Mouse (Mus musculus): ENCODE data around the gene Bcas3. TPM values are rescaled to one million over a fixed set of nuclear protein-coding genes. Genes with fewer than 3 reads are reported as not detected.
"Not testable (repeated sequence)": the region's sequence is repeated elsewhere in the genome, so short reads cannot be mapped to it uniquely, and the experiment has no call there.

Gene Bcas3
- polyA plus RNA-seq, 1 experiment from 2014 or later = 28.2 TPM

DNA sequence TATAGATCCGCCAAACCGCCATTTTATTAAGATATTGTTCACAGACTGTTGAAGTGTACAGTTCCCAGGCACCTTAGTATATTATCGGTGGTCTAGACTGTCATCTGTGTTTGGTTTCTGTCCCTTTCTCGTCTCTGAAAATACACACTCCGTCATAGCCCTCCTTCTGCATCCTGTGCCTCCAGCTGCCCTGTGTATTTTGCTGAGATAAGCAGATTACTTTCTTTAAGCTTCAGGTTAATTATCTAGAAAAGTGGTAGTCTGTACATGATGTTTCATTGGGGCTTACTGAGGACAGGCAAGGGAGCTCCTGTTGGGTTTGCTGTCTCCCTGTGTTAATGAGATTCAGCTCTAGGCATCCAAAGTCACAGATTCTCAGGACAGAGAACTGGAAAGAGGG lies 146.6 kb downstream of the Bcas3 start:
- Histone ChIP-seq H3K4me2 (no peak overlapping the region), H3K9ac (no peak overlapping the region), H3K4me1 (no peaks in the 10 kb centered on the region), H3K27ac (no peak overlapping the region), H3K27me3 (no peaks in the 10 kb centered on the region), H3K4me3 (replicated peaks) (no peak overlapping the region), H3K36me3 (no peaks in the 10 kb centered on the region), H3K9me3 (replicated peaks) (no peaks in the 10 kb centered on the region)
- no peak for ATAC-seq (replicated peaks; ENCODE audit: low FRiP score)
- 80% methylated on average over 5 of the region's 5 CpGs for WGBS

DNA sequence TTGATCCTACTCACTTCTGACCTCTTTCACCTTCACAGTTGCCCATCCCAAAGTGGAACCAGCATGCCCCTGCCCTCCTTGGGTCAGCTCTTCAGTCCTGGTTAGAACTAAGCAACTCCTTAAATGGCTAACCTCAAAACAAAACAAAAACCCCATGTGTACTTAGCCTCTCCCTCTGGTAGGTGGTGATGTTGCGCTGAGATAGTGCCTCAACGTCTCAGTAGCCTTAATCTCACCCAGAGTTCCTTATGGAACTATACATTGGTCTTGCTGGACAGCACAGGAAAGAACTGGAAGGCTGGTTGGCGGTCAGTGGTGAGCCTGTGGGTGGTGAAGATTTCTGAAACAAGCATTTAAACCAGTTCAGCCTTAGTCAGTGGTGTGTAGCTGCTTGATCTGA lies 149.1 kb downstream of the Bcas3 start:
- Histone ChIP-seq H3K9me3 (replicated peaks) (no peaks in the 10 kb centered on the region), H3K27ac (no peak overlapping the region), H3K4me2 (no peak overlapping the region), H3K4me3 (replicated peaks) (no peak overlapping the region), H3K27me3 (no peaks in the 10 kb centered on the region), H3K9ac (no peak overlapping the region), H3K36me3 (no peaks in the 10 kb centered on the region), H3K4me1 (no peaks in the 10 kb centered on the region)
- 78% methylated on average over 3 of the region's 3 CpGs for WGBS
- ATAC-seq (replicated peaks; ENCODE audit: low FRiP score) = no peak

GRCm38 (mm10) chr11:85504812-85505211 lies 151.8 kb downstream of the Bcas3 start:
- H3K9ac ChIP-seq; H3K36me3 ChIP-seq; H3K4me3 ChIP-seq (replicated peaks); H3K9me3 ChIP-seq (replicated peaks); H3K27me3 ChIP-seq; ATAC-seq (replicated peaks; ENCODE audit: low FRiP score); H3K4me2 ChIP-seq; H3K27ac ChIP-seq; H3K4me1 ChIP-seq: not testable (repeated sequence)
- 29% methylated on average over 4 of the region's 4 CpGs for WGBS

- H3K36me3 ChIP-seq = no peaks in the 10 kb centered on the region
- H3K27ac ChIP-seq = no peak overlapping the region
- H3K9ac ChIP-seq = no peak overlapping the region
- no peak overlapping the region for H3K4me2 ChIP-seq
- no peaks in the 10 kb centered on the region for H3K27me3 ChIP-seq
- no peaks in the 10 kb centered on the region for H3K9me3 ChIP-seq (replicated peaks)
- no peak for ATAC-seq (replicated peaks; ENCODE audit: low FRiP score)
- WGBS = 92% methylated on average over 4 of the region's 4 CpGs
- H3K4me3 ChIP-seq (replicated peaks) = no peak overlapping the region
- no peaks in the 10 kb centered on the region for H3K4me1 ChIP-seq
Measured at GRCm38 (mm10) chr11:85505811-85506210, 152.8 kb downstream of the Bcas3 start.

GRCm38 (mm10) chr11:85509334-85509733 lies 156.4 kb downstream of the Bcas3 start:
- H3K36me3 ChIP-seq = no peaks in the 10 kb centered on the region
- H3K9me3 ChIP-seq (replicated peaks) = no peaks in the 10 kb centered on the region
- H3K4me2 ChIP-seq = no peak overlapping the region
- H3K4me1 ChIP-seq = no peaks in the 10 kb centered on the region
- no peaks in the 10 kb centered on the region for H3K27me3 ChIP-seq
- no peak overlapping the region for H3K27ac ChIP-seq
- ATAC-seq (replicated peaks; ENCODE audit: low FRiP score) = no peak
- no peak overlapping the region for H3K4me3 ChIP-seq (replicated peaks)
- no peak overlapping the region for H3K9ac ChIP-seq
- WGBS = 87% methylated on average over 12 of the region's 12 CpGs

DNA sequence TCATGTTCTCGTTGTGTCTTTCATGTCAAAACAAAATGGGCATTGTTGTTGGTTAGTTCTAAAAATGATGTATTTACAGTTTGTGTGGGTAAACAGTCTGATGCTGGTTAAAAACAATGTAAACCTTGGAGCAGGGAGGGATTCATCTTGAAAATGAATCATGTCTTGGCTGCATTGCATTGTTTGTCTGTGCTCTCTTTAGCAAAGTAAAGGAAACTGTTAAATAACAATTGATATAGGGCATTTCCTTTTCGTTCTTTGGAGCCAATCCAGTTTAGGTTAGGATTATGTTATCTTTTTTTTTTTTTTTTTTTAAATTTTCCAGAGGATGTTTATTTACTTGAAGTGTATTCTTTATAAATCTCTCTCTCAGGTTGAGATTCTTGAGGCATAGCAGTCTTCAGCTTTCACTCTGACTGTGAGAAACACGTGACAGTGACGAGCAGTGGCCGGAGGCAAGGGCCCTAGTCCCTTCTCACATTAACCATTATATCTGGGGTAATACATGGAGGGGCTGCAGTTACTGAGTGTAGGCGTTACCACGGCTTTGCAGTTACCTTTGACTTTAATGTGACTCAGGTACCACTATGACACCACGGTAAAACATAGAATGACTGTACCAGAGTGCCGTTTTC lies 158.4 kb downstream of the Bcas3 start:
- 79% methylated on average over 9 of the region's 9 CpGs for WGBS

GRCm38 (mm10) chr11:85516724-85517123 lies 163.8 kb downstream of the Bcas3 start:
- Histone ChIP-seq H3K4me3 (replicated peaks) (no peak overlapping the region), H3K9ac (no peak overlapping the region), H3K36me3 (no peaks in the 10 kb centered on the region), H3K4me1 (peaks cover 9% of the 10 kb centered on the region), H3K4me2 (no peak overlapping the region), H3K27me3 (0 out of 2 replicates have a peak, but pooled peaks cover 2% of the 10 kb centered on the region), H3K9me3 (replicated peaks) (no peaks in the 10 kb centered on the region), H3K27ac (no peak overlapping the region)
- WGBS = 70% methylated on average over 7 of the region's 7 CpGs
- no peak for ATAC-seq (replicated peaks; ENCODE audit: low FRiP score)

More for the DNA sequence above, 158.4 kb downstream of the Bcas3 start:
- Histone ChIP-seq H3K27me3 (no peaks in the 10 kb centered on the region), H3K9ac (no peak overlapping the region), H3K4me2 (no peak overlapping the region), H3K27ac (no peak overlapping the region), H3K9me3 (replicated peaks) (no peaks in the 10 kb centered on the region), H3K36me3 (no peaks in the 10 kb centered on the region), H3K4me3 (replicated peaks) (no peak overlapping the region), H3K4me1 (no peaks in the 10 kb centered on the region)
- no peak for ATAC-seq (replicated peaks; ENCODE audit: low FRiP score)

DNA sequence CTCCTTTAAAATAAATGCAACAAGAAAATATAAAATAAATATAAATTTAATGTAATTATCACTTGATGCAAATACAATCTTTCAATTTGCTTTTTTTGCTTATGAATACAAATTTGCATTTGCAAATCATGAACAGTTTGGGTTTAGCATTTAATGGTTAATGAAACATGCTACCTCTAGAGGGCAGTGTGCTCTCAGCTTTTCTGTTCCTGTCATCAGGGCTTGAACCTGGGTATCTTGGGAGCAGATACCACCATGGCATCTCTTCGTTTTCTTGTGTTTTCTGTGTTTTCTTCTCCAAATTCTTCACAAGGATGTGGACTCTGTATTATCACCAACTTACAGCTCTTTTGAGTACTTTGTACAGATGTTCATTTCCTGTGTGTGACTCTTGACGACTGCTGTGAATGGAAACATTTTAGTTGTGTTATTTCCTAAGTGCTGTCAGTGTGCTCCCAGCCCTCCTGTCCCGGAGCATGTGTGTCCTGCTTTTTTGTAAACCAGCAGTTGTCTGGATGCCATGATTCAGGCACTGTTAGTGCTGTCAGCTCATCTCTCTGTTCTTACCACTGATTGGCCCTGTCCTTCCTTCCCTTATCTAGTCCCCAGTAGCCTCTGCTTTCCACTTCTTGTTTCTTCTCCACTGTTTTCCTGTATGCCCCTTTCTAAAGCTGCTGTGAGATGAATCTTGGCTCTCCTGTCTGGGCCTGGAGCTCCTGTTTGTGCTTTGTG lies 165.2 kb downstream of the Bcas3 start:
- WGBS = 33% methylated on average over 3 of the region's 3 CpGs
- Histone ChIP-seq H3K27ac (no peak overlapping the region), H3K9ac (no peak overlapping the region), H3K4me2 (no peak overlapping the region), H3K9me3 (replicated peaks) (no peaks in the 10 kb centered on the region), H3K36me3 (no peaks in the 10 kb centered on the region), H3K4me3 (replicated peaks) (no peak overlapping the region), H3K4me1 (peaks cover 10% of the 10 kb centered on the region), H3K27me3 (0 out of 2 replicates have a peak, but pooled peaks cover 6% of the 10 kb centered on the region)
- ATAC-seq (replicated peaks; ENCODE audit: low FRiP score) = no peak

GRCm38 (mm10) chr11:85520236-85520635 lies 167.3 kb downstream of the Bcas3 start:
- H3K4me1 ChIP-seq = peaks cover 30% of the 10 kb centered on the region
- no peak for ATAC-seq (replicated peaks; ENCODE audit: low FRiP score)
- WGBS = 36% methylated on average over 12 of the region's 12 CpGs
- no peak overlapping the region for H3K27ac ChIP-seq
- H3K4me3 ChIP-seq (replicated peaks) = no peak overlapping the region
- H3K36me3 ChIP-seq = no peaks in the 10 kb centered on the region
- H3K9me3 ChIP-seq (replicated peaks) = no peaks in the 10 kb centered on the region
- no peak overlapping the region for H3K4me2 ChIP-seq
- H3K27me3 ChIP-seq = peaks cover 16% of the 10 kb centered on the region
- no peak overlapping the region for H3K9ac ChIP-seq

DNA sequence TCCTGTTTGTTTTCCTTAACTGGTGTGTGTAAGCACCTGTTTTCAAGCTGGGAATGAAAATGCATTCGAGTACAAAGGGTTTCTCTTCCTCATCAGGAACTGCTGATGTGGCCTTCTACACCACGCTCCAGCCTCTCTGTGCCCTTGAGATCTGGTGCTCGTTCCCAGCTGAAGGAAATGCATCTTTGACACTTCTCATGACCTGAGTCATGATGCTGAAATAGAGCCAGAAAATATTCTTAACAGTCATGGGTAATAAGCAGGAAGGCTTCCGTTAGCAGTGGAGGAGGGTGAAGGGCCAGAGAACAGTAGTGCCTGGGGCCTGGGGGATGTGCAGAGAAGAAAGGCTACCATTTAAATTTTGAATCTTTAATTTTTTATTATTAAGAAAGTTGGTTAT lies 168.0 kb downstream of the Bcas3 start:
- no peak overlapping the region for H3K4me3 ChIP-seq (replicated peaks)
- no peak overlapping the region for H3K4me2 ChIP-seq
- no peak overlapping the region for H3K27ac ChIP-seq
- H3K4me1 ChIP-seq = peaks cover 38% of the 10 kb centered on the region
- ATAC-seq (replicated peaks; ENCODE audit: low FRiP score) = no peak
- H3K9ac ChIP-seq = no peak overlapping the region
- no peaks in the 10 kb centered on the region for H3K36me3 ChIP-seq
- WGBS = 51% methylated on average over 4 of the region's 4 CpGs
- peaks cover 22% of the 10 kb centered on the region for H3K27me3 ChIP-seq
- H3K9me3 ChIP-seq (replicated peaks) = no peaks in the 10 kb centered on the region

- Histone ChIP-seq H3K27ac (peak overlapping the region; percentile 86), H3K9ac (peak overlapping the region; percentile 14; the same call in 1 of the 2 replicates), H3K4me1 (peaks cover 53% of the 10 kb centered on the region), H3K9me3 (replicated peaks) (no peaks in the 10 kb centered on the region), H3K36me3 (no peaks in the 10 kb centered on the region), H3K4me2 (peak overlapping the region; percentile 56), H3K27me3 (peaks cover 41% of the 10 kb centered on the region), H3K4me3 (replicated peaks) (no peak overlapping the region)
- ATAC-seq (replicated peaks; ENCODE audit: low FRiP score) = 0 out of 2 replicates have a peak, but pooled peaks have one; percentile 46
- 37% methylated on average over 6 of the region's 6 CpGs for WGBS
Measured at GRCm38 (mm10) chr11:85523646-85524045, 170.7 kb downstream of the Bcas3 start.

DNA sequence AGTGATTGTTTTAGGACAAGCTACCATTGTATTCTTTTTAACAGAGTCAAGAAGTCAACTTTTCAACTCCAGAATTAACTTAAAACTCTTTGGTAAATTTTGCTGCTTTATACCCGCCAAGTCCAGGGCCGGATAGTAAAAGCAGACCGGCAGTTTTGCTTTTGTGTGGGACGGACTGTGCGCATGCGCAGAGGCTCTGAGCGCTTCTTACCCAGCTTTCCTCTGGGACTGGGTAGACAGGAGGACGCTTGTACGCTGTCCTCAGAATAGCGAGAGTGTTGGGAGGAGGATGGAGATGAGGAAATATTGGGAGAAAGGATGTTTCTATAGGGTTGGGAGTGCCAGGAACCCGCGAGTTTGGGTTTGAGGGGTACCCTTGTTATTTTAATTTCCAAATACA lies 171.2 kb downstream of the Bcas3 start:
- Histone ChIP-seq H3K9ac (no peak overlapping the region), H3K9me3 (replicated peaks) (no peaks in the 10 kb centered on the region), H3K4me2 (peak overlapping the region; percentile 56), H3K4me1 (peaks cover 53% of the 10 kb centered on the region), H3K27me3 (peaks cover 44% of the 10 kb centered on the region), H3K4me3 (replicated peaks) (peak overlapping the region; percentile 3; the same call in 1 of the 2 replicates), H3K36me3 (no peaks in the 10 kb centered on the region), H3K27ac (peak overlapping the region; percentile 86)
- WGBS = 18% methylated on average over 12 of the region's 12 CpGs
- 0 out of 2 replicates have a peak, but pooled peaks have one; percentile 53 for ATAC-seq (replicated peaks; ENCODE audit: low FRiP score)

Measured in kidney, embryonic 15.5 days (tissue).